Mouse (Mus musculus) lung, embryonic 15.5 days (tissue): ENCODE measurements at regions not wholly inside any gene's neighbourhood (a gene's known extent, or its start where the extent isn't known, plus 50 kb on each side); places are given as distances from the start of the nearest gene placed in this dataset.

ENCODE experiments used
- ATAC-seq: fragments of 200-750 bp; cut with Nextera tagmentation; 2 replicates; pipeline ENCODE4 v1.8.0; 2017; ENCODE audit warnings: moderate number of reproducible peaks, borderline replicate concordance; ENCODE audit not compliant: low FRiP score, low TSS enrichment; ENCODE audit errors: extremely low read depth
- H3K27ac ChIP-seq: fragments of 300-500 bp; sonication (generic); 2 replicates; pipeline ENCODE4 v1.5.1; 2015; ENCODE audit warnings: moderate library complexity, mild to moderate bottlenecking, inconsistent platforms
- H3K27me3 ChIP-seq: fragments of 300-500 bp; sonication (generic); 2 replicates; pipeline ENCODE4 v1.6.1; 2015; ENCODE audit warnings: inconsistent platforms
- H3K36me3 ChIP-seq: fragments of 300-500 bp; sonication (generic); 2 replicates; pipeline ENCODE4 v1.6.1; 2015; ENCODE audit warnings: inconsistent platforms
- H3K4me1 ChIP-seq: fragments of 300-500 bp; sonication (generic); 2 replicates; pipeline ENCODE4 v1.6.1; 2015; ENCODE audit warnings: inconsistent platforms
- H3K4me2 ChIP-seq: fragments of 300-500 bp; sonication (generic); 2 replicates; pipeline ENCODE4 v1.6.1; 2015; ENCODE audit warnings: inconsistent platforms, mild to moderate bottlenecking, moderate library complexity
- H3K4me3 ChIP-seq: fragments of 300-500 bp; sonication (generic); 2 replicates; pipeline ENCODE4 v1.5.1; 2015; ENCODE audit warnings: mild to moderate bottlenecking, inconsistent platforms
- H3K9ac ChIP-seq: fragments of 300-500 bp; sonication (generic); 2 replicates; pipeline ENCODE4 v1.6.1; 2015; ENCODE audit warnings: inconsistent platforms
- H3K9me3 ChIP-seq: fragments of 300-500 bp; sonication (generic); 2 replicates; pipeline ENCODE4 v1.6.1; 2016; ENCODE audit warnings: inconsistent platforms
- WGBS: fragments of 180-500 bp; shearing (Covaris S2); methylation state at CpG from one replicate; pipeline ENCODE4 v1.1.7; 2015; 5-methylcytosine and 5-hydroxymethylcytosine counted together

GRCm38 (mm10) chr14:58714856-58715255 lies 427.8 kb downstream of the 1700129C05Rik start:
- H3K4me1 ChIP-seq: no peaks in the 10 kb centered on the region
- no peak overlapping the region for H3K4me2 ChIP-seq
- no peak overlapping the region for H3K27ac ChIP-seq
- no peaks in the 10 kb centered on the region for H3K27me3 ChIP-seq
- no peaks in the 10 kb centered on the region for H3K9me3 ChIP-seq
- no peak for ATAC-seq
- no peaks in the 10 kb centered on the region for H3K36me3 ChIP-seq
- no peak overlapping the region for H3K4me3 ChIP-seq
- H3K9ac ChIP-seq: no peak overlapping the region

GRCm38 (mm10) chr14:58709861-58710260 lies 432.8 kb downstream of the 1700129C05Rik start:
- Histone ChIP-seq H3K4me1 (no peaks in the 10 kb centered on the region), H3K4me2 (no peak overlapping the region), H3K9me3 (no peaks in the 10 kb centered on the region), H3K27ac (no peak overlapping the region), H3K36me3 (no peaks in the 10 kb centered on the region), H3K9ac (no peak overlapping the region), H3K27me3 (no peaks in the 10 kb centered on the region), H3K4me3 (no peak overlapping the region)
- 62% methylated on average over 7 of the region's 7 CpGs for WGBS
- no peak for ATAC-seq

- 88% methylated on average over 2 of the region's 2 CpGs for WGBS
- no peak overlapping the region for H3K4me2 ChIP-seq
- H3K9me3 ChIP-seq: no peaks in the 10 kb centered on the region
- no peaks in the 10 kb centered on the region for H3K27me3 ChIP-seq
- ATAC-seq: no peak
- H3K4me3 ChIP-seq: no peak overlapping the region
- no peaks in the 10 kb centered on the region for H3K36me3 ChIP-seq
- no peak overlapping the region for H3K9ac ChIP-seq
- H3K4me1 ChIP-seq: no peaks in the 10 kb centered on the region
- no peak overlapping the region for H3K27ac ChIP-seq
Observed at GRCm38 (mm10) chr14:58709281-58709680, 433.4 kb downstream of the 1700129C05Rik start.

GRCm38 (mm10) chr14:58701765-58702164 lies 440.9 kb downstream of the 1700129C05Rik start:
- no peak overlapping the region for H3K27ac ChIP-seq
- no peak overlapping the region for H3K4me3 ChIP-seq
- H3K4me1 ChIP-seq: no peaks in the 10 kb centered on the region
- no peaks in the 10 kb centered on the region for H3K36me3 ChIP-seq
- 43% methylated on average over 1 of the region's 1 CpGs for WGBS
- ATAC-seq: no peak
- H3K4me2 ChIP-seq: no peak overlapping the region
- no peaks in the 10 kb centered on the region for H3K27me3 ChIP-seq
- H3K9me3 ChIP-seq: no peaks in the 10 kb centered on the region
- no peak overlapping the region for H3K9ac ChIP-seq

GRCm38 (mm10) chr14:58691129-58691828 lies 451.4 kb downstream of the 1700129C05Rik start:
- Histone ChIP-seq H3K4me1 (no peaks in the 10 kb centered on the region), H3K27ac (no peak overlapping the region), H3K9ac (no peak overlapping the region), H3K4me3 (no peak overlapping the region), H3K36me3 (no peaks in the 10 kb centered on the region), H3K9me3 (no peaks in the 10 kb centered on the region), H3K27me3 (no peaks in the 10 kb centered on the region), H3K4me2 (no peak overlapping the region)
- no peak for ATAC-seq
- 72% methylated on average over 9 of the region's 9 CpGs for WGBS

- Histone ChIP-seq H3K9me3 (no peaks in the 10 kb centered on the region), H3K4me2 (no peak overlapping the region), H3K4me3 (no peak overlapping the region), H3K27me3 (no peaks in the 10 kb centered on the region), H3K27ac (no peak overlapping the region), H3K36me3 (no peaks in the 10 kb centered on the region), H3K4me1 (no peaks in the 10 kb centered on the region), H3K9ac (no peak overlapping the region)
- 72% methylated on average over 4 of the region's 4 CpGs for WGBS
- no peak for ATAC-seq
Observed at GRCm38 (mm10) chr14:58687814-58688213, 454.9 kb downstream of the 1700129C05Rik start.

GRCm38 (mm10) chr14:58678781-58679180 lies 463.9 kb downstream of the 1700129C05Rik start:
- Histone ChIP-seq H3K9me3 (no peaks in the 10 kb centered on the region), H3K36me3 (no peaks in the 10 kb centered on the region), H3K27ac (no peak overlapping the region), H3K4me3 (no peak overlapping the region), H3K27me3 (no peaks in the 10 kb centered on the region), H3K9ac (no peak overlapping the region), H3K4me2 (no peak overlapping the region), H3K4me1 (peaks cover 9% of the 10 kb centered on the region; the same call in 1 of the 2 replicates)
- no peak for ATAC-seq
- 37% methylated on average over 6 of the region's 6 CpGs for WGBS

- Histone ChIP-seq H3K4me1 (peaks cover 9% of the 10 kb centered on the region; the same call in 1 of the 2 replicates), H3K9me3 (no peaks in the 10 kb centered on the region), H3K9ac (no peak overlapping the region), H3K27me3 (no peaks in the 10 kb centered on the region), H3K4me3 (no peak overlapping the region), H3K36me3 (no peaks in the 10 kb centered on the region), H3K4me2 (no peak overlapping the region), H3K27ac (no peak overlapping the region)
- WGBS: 21% methylated on average over 11 of the region's 11 CpGs
- ATAC-seq: no peak
Observed at GRCm38 (mm10) chr14:58678126-58678656, 464.5 kb downstream of the 1700129C05Rik start.

- Histone ChIP-seq H3K36me3 (no peaks in the 10 kb centered on the region), H3K27ac (no peak overlapping the region), H3K4me3 (no peak overlapping the region), H3K9me3 (no peaks in the 10 kb centered on the region), H3K4me2 (no peak overlapping the region), H3K4me1 (peaks cover 9% of the 10 kb centered on the region; the same call in 1 of the 2 replicates), H3K27me3 (no peaks in the 10 kb centered on the region), H3K9ac (no peak overlapping the region)
- 89% methylated on average over 3 of the region's 3 CpGs for WGBS
- ATAC-seq: no peak
Observed at GRCm38 (mm10) chr14:58675146-58675545, 467.5 kb downstream of the 1700129C05Rik start.

- no peak overlapping the region for H3K4me3 ChIP-seq
- H3K9ac ChIP-seq: no peak overlapping the region
- no peaks in the 10 kb centered on the region for H3K36me3 ChIP-seq
- 48% methylated on average over 1 of the region's 1 CpGs for WGBS
- H3K9me3 ChIP-seq: no peaks in the 10 kb centered on the region
- ATAC-seq: no peak
- H3K4me1 ChIP-seq: no peaks in the 10 kb centered on the region; the same call in 1 of the 2 replicates
- no peaks in the 10 kb centered on the region for H3K27me3 ChIP-seq
- H3K4me2 ChIP-seq: no peak overlapping the region
- H3K27ac ChIP-seq: no peak overlapping the region
Observed at GRCm38 (mm10) chr14:58663946-58664345, 478.7 kb downstream of the 1700129C05Rik start.

- WGBS: 43% methylated on average over 5 of the region's 5 CpGs
- Histone ChIP-seq H3K4me1 (no peaks in the 10 kb centered on the region; the same call in 1 of the 2 replicates), H3K9ac (no peak overlapping the region), H3K27me3 (no peaks in the 10 kb centered on the region), H3K4me3 (no peak overlapping the region), H3K4me2 (no peak overlapping the region), H3K27ac (no peak overlapping the region), H3K9me3 (no peaks in the 10 kb centered on the region), H3K36me3 (no peaks in the 10 kb centered on the region)
- ATAC-seq: no peak
Observed at GRCm38 (mm10) chr14:58662601-58663000, 480.1 kb downstream of the 1700129C05Rik start.

- Histone ChIP-seq H3K9me3 (no peaks in the 10 kb centered on the region), H3K4me1 (no peaks in the 10 kb centered on the region; the same call in 1 of the 2 replicates), H3K9ac (no peak overlapping the region), H3K4me3 (no peak overlapping the region), H3K27me3 (no peaks in the 10 kb centered on the region), H3K36me3 (no peaks in the 10 kb centered on the region), H3K27ac (no peak overlapping the region), H3K4me2 (no peak overlapping the region)
- no peak for ATAC-seq
- WGBS: 33% methylated on average over 3 of the region's 3 CpGs
Observed at GRCm38 (mm10) chr14:58661416-58661815, 481.3 kb downstream of the 1700129C05Rik start.
